Mouse (Mus musculus) spleen, postnatal 36 days (tissue): ENCODE measurements around the gene Olfr1243.
"Not testable (repeated sequence)": the region's sequence is repeated elsewhere in the genome, so short reads cannot be mapped to it uniquely, and the experiment has no call there.

Experiments used
- DNase-seq, 2 experiments: peaks; one replicate each; pipeline ENCODE4 v3.0.0; 2022; ENCODE audit warnings: low spot score in 2 of 2, mixed read lengths in 1 of 2

The Olfr1243 gene

DNA sequence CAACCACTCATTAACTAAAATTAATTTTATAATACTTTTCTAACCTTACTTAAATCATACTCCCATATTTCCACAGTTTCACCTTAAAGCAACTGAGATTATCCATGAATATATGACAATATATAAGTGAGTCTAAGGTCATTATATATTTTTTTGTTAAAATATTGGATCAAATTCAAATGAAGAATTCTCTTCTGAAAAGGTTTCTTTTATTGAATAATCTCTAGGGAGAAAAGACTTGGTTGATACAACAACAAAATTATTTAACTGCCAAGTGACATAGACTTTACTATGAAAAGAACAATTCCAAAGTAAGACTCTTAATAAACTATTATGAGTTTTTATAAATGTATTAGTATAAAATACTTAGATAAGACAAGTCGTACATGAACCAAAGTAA lies at the start of gene Olfr1243:
Olfr1243 (minus strand) TSS at position 101 of the 400 bp plus-strand sequence.
- no peak for DNase-seq

DNA sequence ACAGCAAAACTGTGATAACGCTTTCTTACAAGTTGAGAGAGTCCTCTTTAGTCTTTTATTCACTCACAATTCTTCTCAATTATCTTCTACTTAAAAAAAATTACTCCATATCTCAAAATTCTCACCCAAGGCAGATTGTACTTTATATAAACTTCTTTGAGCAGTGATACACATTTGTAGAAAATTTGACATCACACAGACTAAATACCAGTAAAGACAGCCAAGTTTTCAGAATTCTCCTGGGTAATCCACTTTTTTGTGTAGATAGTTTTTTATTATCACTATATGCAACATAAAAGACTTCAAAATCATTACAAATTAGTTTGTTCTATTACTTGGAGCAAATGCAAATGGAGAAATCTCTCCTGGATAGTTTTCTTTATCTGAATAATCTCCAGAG lies 47.1 kb upstream of the Olfr1243 start, which contains the start of gene Olfr1245:
Olfr1245 (minus strand) TSS at position 101 of the 400 bp plus-strand sequence.
- DNase-seq = no peak

DNA sequence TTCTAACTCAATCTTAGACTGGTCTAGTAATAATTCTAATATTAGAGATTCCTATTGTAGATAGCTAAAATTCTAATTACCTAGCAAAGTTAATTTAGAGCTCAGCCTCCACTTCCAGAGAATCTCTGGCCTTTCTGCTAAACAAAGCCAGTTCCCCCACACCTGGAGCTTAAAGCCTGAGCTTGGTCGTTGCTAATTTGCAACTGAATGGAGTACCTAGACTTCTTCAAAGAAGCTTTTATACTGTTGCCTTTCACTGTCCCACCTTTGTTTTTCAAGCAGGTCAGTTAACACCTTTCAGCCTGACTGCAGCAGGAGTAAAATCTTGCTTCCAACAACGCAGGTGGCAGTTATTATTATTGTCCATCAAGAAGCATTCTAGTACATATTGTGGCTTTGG lies 31.4 kb upstream of the Olfr1243 start:
- not testable (repeated sequence) for DNase-seq

DNA sequence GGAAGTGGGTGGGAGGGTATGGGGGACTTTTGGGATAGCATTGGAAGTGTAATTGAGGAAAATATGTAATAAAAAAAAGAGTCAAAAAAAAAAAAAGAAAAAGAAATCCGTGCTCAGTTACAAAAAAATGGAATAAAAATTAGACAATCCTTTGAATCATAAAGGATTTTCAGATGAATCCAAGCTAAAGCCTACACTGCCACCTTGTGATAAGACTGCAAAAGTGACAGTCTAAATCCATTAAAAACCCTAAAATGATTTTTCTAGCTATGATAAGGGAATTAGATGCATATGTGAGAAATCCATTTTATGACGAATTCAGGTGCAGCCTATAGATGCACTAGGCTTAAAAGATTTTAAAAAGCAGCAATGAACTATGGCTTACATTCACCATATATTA lies 13.2 kb upstream of the Olfr1243 start:
- no peak for DNase-seq

DNA sequence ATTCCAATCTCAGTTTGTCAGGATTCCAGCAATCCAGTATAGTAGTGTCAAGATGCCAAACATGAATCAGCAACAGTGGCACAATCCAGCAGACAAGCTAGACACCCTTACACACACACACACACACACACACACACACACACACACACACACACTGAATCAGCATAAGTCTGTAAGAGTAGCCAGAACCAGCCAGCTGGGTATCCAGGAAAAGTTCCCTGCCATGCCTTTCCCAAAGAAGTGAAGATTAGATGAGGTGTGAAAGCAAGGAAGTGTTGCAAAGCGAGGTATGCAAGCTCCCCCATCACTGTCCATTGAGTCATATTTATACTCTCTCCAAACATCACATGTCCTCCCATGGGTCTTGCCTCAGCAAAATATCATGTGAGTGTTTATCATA lies 8.6 kb upstream of the Olfr1243 start:
- no peak for DNase-seq

DNA sequence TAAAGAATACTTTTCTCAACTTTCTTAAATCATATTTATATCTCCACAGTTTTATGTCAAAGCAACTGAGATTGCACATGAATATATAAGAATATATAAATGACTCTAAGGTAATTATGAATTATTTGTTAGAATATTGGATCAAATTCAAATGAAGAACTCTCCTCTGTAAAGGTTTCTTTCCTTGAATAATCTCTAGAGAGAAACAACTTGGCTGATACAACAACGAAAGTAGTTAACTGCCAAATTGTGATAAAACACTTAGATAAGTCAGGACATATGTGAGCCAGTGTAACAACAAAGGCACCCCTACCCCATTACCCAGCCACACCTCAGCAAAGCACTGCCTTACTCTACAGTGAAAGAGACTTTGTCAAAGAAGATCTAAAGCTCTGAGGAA lies 33.1 kb downstream of the Olfr1243 start, which contains the start of gene Olfr1242:
Olfr1242 (minus strand) TSS at position 101 of the 400 bp plus-strand sequence.
- no peak for DNase-seq

DNA sequence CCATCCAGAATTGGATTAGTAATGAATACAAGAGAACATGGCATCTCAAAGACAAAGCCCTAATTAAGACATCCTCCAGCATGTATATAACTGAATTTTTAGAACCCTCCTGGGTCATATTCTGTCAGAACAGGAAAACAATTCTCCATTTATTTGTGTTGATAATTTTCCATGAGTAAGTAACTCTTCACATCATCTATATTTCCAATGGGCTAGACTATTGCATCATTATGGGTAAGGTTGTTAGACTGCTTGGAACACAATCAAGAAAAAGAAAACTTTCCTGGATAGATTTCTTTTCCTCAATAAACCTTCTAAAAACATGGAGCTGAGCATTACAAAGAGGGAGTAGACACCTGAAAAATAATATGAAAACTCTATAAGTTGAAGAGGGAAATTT lies 44.3 kb downstream of the Olfr1243 start, which contains the start of gene Olfr1241:
Olfr1241 (minus strand) TSS at position 101 of the 400 bp plus-strand sequence.
- no peak for DNase-seq
